Mouse (Mus musculus) mature B cell (primary cell): Measurements from ENCODE around the gene Notch3.
"Not testable (repeated sequence)": the region's sequence is repeated elsewhere in the genome, so short reads cannot be mapped to it uniquely, and the experiment has no call there.

Experiments used
- in situ Hi-C: fragments of 300-500 bp; cut with MboI; formaldehyde crosslinking; loops from 2 replicates; pipeline ENCODE4 v1.14.3; 2019

Gene Notch3

DNA sequence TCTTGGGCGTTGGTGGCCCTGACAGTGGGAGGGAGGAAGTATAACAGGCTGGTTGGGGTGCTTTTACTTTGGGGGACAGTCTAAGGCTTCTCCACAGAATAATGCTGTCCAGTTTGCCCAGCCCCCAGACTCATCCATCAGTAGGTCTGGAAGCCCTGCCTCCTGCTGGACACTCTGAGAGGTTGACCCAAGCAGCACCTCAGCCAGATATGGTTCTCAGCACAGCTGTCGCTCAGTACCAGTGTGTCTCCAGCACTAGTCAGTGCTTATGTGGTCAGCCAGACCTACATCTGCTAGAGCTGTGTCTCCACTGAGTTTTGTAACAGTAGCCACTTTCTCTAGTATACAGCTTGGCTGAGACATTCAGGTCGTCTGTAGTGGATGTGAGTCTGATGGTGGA lies 48.2 kb downstream of the Notch3 start:
- in situ Hi-C loops, result no loop called here

DNA sequence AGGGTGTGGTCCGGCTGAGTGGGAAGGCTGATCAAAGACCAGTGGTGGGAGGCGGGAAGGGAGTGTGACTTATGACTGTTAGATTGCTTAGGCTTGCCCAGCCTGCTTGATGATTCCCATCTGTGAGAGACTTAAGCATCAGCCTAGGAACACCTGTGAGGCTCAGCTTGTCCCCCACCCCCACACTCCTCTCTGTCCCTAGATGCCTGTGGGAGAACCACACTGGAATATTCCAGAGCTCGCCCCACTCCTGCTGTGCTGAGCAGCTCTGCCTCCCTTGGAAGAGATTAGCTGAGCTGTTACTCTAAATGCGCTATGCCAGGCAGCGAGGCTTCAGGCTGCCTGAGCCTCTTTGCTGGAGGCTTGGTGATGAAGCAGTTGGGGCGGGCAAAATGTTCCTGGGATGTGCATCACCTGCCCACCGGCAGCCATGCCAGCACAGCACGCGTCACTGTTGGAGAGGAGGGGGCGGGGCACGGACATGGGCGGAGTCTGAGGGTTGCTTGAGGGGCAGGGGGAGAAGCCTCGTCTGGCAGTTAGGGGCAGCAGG lies 48.7 kb downstream of the Notch3 start:
- in situ Hi-C loops, result not testable (repeated sequence)

DNA sequence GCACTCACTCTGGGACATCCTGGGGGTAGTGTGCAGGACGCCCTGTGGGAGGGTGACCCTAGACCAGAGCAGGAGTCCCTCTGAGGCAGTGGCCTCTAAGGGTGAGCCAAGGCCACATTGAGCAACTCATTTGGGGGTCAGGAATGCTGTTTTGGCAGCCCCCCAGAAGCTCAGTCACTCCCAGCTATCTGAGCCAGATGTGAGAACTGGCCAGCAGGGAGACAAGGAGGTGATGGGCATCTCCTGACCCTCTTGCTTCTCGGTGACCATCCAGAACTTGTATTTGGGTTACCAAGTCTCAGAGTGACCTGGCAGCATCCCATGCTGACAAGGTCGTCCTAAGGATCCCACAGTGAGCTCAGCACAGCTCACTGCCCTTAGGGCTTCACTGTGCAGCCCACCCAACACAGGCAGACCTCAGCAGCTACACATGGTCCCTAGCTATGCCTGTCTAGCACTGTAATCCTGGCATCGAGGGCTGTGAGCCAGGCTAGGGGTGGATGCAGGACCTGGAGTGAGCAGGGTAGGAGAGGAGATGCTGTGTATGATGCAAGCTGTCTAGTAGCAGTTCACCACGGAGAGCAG lies 49.3 kb downstream of the Notch3 start:
- in situ Hi-C loops, result no loop called here

DNA sequence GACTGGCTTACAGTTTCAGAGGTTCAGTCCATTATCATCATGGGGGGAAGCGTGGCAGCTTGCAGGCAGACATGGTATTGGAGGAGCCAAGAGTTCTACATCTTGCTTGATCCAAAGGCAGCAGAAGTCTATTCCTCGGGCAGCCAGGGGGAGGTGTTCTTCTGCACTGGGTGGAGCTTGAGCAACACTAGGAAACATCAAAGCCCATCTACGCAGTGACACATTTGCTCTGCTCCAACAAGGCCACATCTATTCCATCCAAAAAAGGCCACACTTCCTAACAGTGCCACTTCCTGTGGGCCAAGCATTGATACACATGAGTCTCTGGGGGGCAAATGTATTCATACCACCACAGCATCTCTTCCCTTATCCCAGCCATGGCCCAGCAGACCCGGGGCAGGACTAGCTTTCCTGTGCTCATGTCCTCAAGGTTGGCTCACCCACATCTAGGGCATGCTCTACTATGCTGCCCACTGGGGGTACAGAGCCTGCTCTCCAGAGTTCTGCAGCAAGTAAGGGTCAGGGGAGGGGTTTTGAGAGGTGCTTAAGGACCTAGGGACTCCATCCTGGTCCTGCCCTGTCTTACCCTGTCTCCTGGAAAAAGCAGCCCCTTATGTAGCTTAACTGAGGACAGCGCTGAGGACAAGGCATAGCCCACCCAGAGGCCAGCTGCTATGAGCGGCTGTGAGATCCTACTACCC lies 49.9 kb downstream of the Notch3 start:
- in situ Hi-C loops, result no loop called here

GRCm38 (mm10) chr17:32114486-32114885 lies 52.2 kb downstream of the Notch3 start:
- in situ Hi-C loops, result not testable (repeated sequence)

DNA sequence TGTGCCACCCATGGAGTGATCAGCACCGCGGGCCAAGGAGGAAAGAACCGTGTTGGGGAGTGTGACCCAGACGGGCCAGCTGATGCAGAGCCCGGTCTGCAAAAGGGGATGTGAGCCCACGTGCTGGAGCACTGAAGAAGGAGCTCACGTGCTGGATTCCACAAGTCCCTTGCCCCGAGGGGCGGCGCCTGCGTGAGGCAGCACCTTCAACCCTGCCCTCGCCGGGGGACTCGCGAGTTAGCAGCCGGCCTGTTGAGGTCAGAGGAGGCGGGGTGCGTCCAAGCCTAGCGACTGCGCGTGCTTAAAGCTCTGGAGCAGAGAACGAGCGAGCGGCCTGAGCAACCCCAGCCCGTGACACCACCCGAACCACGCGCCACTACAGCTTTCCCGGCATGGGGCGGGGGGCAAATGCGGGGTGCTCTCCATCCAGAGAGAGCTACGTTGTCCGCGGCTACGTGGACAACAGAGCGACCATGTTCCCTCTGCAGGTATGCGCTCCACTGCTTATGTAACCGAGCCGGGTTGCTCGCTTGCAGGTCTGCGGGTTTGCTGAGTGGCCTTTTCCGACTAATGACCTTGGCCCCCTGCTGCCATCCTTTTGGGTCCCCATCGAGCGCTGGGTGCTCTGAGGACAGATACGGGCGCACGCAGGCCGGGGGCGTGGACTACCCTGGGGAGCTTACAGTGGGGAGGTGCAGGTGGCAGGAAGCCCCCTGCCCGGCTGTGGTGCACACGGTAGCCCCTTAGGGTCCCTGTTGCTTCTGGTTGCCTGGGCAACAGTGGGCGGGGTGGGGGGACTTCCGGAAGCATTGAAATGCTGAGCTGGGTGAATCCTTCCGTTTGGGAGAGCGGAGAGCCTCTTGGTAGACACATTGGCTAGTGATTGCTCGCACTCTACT lies 52.9 kb downstream of the Notch3 start:
- in situ Hi-C loops, result no loop called here

GRCm38 (mm10) chr17:32113255-32113522 lies 53.5 kb downstream of the Notch3 start:
- in situ Hi-C loops, result no loop called here

DNA sequence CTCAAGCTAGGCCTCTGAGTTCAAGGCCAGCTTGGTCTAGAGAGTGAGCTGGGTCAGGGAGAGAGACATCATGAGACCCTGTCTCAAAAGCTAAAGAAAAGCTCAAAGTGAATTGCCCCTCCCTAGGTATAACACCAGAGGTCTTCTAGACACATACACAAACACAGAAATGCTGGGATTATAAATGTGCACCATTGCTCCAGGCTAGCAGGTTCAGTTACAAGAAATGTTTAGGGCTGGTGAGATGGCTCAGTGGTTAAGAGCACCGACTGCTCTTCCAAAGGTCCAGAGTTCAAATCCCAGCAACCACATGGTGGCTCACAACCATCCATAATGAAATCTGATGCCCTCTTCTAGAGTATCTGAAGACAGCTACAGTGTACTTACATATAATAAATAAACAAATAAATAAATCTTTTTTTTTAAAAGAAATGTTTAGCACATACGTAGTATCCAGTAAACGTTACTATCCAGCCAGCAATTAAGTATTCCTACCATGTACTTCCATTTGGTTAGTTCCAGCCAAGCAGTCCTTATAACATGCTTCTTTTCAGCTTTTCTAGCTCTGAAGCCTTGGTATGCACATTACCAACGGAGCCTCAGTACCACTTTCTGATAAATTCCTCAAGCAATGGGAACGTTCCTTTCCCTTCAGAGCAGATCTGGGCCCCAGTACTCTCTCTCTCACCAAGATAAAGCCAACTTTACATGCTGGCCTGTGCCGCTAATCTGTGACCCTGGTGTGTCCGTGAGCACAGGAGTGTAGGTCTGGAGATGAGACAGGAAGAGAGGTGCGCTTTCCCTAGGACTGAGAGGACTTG lies 54.0 kb downstream of the Notch3 start:
- in situ Hi-C loops, result no loop called here

DNA sequence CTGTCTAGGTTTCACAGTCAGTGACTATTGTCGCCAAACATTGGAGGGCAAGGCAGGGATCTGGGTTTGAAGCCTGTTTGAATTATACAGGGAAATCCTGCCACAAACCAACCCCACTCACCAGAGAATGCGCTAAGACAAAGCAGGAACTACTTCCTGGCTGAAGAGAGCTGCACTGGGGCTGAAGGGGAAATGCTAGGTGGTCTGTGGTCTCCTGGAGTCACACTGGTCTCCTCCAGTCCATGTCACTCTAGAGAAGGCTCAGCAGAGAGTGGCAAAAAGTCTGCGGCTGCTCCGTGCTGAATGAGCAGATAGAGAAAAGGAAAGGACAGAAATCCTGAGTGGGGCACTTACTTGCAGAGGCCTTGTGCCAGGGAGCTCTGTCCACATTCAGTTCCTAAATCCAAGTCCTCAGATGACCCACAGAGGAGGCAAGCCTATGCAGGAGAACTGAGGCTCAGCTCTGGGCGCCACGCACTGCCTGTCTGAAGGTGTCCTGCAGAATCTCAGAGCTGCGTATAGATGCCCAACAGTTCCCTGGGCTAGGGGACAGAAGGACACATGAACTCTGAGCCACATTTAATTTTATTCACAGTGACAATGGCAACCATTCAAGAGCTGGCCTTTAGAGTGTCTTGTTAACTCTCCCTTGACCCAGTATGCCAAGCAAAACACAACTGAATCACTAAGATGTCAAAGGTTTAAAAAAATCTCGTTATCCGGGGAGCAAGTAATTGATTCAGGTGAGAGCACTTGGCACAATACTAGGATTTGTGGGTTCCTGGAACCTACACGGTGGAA lies 55.5 kb downstream of the Notch3 start:
- in situ Hi-C loops, result no loop called here

DNA sequence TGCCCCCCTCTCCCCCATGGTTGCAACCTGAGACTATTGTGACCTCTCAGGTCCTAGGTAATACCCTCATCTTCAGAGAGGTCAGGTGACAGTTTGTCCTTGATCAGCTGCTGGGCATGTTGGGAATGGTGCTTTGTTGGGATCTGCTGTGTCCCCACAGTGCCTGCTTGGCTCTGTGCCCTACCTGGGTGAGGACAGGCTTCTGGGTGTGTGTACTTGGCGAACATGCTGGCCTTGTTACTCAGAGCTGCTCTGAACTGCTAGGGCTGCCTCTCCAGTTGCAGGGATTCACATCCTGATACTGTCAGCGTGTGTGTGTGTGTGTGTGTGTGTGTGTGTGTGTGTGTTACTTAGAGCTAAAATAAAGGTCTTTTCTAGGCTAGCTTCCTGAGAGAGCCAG lies 56.2 kb downstream of the Notch3 start:
- in situ Hi-C loops, result no loop called here

DNA sequence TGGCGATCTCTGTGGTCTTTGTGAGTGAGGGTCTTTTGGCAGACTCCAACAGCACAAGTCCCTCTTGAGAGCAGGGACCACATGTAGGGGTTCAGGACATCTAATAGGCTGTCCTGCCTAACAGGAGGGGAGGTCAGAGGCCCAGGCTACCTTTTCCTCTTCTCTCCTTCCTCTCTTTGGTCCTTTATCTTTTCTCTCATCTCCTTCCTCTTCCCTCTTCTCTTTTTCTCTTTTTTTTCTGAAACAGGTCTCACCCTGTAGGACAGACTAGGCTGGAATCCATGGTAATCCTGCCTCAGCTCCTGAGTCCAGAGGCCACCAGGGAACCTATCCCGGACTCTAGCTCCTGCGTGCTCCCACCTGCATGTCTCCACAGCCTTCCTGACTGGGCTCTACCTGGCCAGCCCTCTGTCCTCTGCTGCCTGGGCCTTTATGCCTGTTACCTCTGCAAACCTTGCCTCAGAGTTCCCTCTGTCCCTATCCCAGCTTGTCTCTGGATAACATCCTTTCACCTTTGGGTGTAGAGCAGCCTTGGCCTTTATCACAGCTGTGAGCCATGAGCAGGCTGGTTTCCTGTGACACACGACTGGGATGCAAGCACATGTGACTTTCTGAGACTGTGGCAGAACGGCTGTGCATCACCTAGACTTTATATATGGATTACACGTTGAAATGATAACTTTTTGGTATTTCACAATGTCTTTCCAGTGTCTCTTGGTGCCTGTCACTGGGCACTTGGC lies 57.3 kb downstream of the Notch3 start:
- in situ Hi-C loops, result no loop called here

DNA sequence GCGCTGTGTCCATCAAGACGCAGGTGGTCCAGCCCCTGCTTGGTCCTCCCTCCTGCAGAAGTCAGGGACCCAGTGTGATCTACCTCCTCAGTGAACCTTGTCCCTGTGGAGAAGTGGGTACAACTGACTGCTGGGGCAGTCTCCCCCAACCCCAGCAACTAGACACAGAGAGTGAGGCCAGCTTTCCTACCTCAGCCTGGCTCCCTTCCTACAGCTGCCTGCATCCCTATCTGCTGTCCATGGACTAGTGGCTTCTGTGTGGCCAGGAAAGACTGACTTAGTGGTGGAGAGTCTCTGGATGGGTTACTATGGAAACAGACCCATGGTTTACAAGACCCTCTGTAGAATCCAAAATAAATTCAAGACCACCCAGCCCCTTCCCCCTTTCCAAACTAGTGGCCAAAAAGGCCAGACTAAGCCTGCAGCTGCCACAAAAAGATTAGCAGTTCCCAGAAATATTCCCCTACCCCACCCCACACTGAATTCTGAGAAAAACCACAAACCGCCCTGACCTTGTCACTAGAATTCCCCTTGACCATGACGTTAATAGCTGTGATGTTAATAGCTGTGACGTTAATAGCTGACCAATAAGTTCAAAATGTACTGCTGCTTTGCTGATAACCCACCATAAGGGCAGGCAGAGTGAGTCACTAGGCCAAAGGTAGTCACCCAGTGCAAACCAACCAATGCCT lies 58.2 kb downstream of the Notch3 start:
- in situ Hi-C loops, result not testable (repeated sequence)

- in situ Hi-C loops, result no loop called here
These were observed 58.8 kb downstream of the Notch3 start for GRCm38 (mm10) chr17:32107877-32108276.

DNA sequence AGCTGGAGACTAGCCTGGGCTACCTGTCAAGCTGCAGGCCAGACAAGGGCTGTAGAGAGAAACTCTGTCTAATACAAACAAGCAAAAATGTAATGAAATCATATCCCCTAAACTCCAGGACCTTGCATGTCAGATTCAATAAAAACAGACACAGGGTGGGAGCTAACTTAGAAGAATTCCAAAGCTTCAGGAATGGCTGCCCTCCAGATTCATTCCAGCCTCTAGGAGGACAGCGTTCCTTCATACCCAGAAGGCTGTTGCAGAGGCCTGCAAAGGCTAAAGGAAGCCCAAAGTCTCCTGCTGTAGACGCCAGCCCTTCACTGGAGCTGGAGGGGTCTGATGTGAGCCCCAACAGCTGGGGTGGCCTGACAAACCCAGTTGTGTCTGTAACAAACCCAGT lies 60.3 kb downstream of the Notch3 start:
- in situ Hi-C loops, result no loop called here

GRCm38 (mm10) chr17:32103054-32103453 lies 63.6 kb downstream of the Notch3 start:
- in situ Hi-C loops, result no loop called here

DNA sequence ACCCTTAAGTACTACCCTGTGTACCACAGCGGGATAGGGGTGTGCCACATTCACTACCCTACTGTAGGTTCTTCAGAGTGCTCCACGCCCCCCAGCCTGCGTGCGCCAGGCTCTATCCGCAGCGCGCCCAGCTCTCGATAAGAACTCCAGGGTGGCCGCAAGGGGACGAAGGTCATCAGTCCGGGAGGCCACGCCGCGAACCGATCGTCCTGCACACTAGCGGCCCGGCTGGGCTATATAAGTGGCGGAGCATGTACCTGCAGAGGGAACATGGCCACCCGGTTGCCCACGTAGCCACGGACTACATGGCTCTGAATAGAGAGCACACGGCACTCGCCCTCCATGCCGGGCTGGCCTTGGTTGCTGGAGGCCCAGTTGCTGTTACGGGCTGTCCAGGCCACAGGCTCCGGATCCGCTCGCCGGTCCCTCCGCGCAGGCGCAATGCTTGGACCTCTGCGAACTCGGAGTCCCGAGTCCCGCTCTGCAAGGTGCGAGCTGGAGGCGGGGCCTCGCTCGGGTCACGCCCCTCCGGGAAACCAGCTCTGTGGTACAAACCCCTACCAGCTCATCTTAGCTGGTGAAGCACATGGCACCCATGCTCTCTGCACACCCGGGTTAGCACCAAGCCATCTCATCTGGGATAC lies 66.6 kb downstream of the Notch3 start:
- in situ Hi-C loops, result no loop called here

- in situ Hi-C loops, result no loop called here
These were observed 67.1 kb downstream of the Notch3 start for GRCm38 (mm10) chr17:32099574-32099942.

DNA sequence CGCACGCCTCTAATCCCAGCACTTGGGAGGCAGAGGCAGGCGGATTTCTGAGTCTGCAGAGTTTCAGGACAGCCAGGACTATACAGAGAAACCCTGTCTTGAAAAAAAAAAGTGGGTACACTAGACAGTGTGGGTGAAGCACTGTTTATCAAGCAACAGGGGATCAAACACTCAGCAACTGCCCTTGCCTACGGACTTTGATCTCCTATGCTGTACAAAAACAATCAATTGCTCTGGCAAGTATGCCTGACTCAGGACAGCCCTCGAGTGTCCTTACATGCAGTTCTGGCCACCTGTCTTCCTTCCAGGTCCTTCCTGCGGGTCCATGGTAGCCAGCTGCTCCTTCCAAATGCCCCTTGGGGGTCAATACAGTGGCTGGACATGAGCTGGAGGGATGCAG lies 67.7 kb downstream of the Notch3 start:
- in situ Hi-C loops, result not testable (repeated sequence)

DNA sequence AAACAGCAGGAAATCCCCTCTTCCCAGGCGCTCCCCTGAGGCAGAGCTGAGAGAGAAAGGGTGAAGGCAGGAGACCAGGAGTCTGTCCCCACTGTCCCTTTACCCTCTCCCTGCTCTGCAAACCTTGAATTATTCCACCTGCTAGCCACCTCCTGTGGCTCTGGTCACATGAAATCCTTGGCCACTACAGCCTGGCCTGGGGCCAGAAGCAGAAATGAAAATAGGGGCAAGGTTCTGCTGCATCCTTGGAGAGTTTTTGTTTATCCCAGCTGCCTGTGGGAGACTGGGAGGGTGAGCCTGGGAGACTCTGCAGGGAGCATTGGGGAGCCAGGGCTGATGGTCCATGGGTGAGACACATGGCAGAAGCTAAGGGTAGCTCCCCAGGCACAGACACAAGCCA lies 69.0 kb downstream of the Notch3 start:
- in situ Hi-C loops, result no loop called here
